Mouse (Mus musculus) heart, adult 2 months (tissue): ENCODE measurements around the gene Lrrc4. TPM values are rescaled to one million over a fixed set of nuclear protein-coding genes. Genes with fewer than 3 reads are reported as not detected.

ENCODE experiments used
- DNase-seq, 2 experiments: peaks; one replicate each; pipeline ENCODE4 v3.0.0; 2021
- H3K27ac ChIP-seq: fragments of 200-600 bp; 2 replicates; pipeline ENCODE4 v1.8.1; 2022
- H3K27me3 ChIP-seq: fragments of 200-500 bp; 2 replicates; pipeline ENCODE4 v1.6.1; 2012; ENCODE audit warnings: mild to moderate bottlenecking, low read length, inconsistent platforms, mixed read lengths; ENCODE audit not compliant: control insufficient read depth, insufficient read depth
- H3K36me3 ChIP-seq: fragments of 200-500 bp; 2 replicates; pipeline ENCODE4 v1.6.1; 2012; ENCODE audit warnings: low read length, inconsistent platforms; ENCODE audit not compliant: control insufficient read depth, insufficient read depth
- H3K4me1 ChIP-seq: fragments of 200-500 bp; 2 replicates; pipeline ENCODE4 v1.6.1; 2011; ENCODE audit warnings: low read length; ENCODE audit not compliant: control insufficient read depth, insufficient read depth
- H3K4me3 ChIP-seq: fragments of 200-600 bp; 2 replicates; pipeline ENCODE4 v1.8.1; 2022
- H3K79me2 ChIP-seq: fragments of 200-500 bp; replicated peaks from 2 replicates; pipeline ENCODE4 v1.6.1; 2012; ENCODE audit warnings: mild to moderate bottlenecking, inconsistent platforms, low read length, moderate library complexity, mixed read lengths; ENCODE audit not compliant: control insufficient read depth, insufficient read depth
- H3K9ac ChIP-seq: fragments of 200-500 bp; 2 replicates; pipeline ENCODE4 v1.6.1; 2012; ENCODE audit warnings: low read depth, mild to moderate bottlenecking, control low read depth, inconsistent platforms, low read length, mixed read lengths
- CTCF ChIP-seq: fragments of 200-600 bp; IDR thresholded peaks from 2 replicates; pipeline ENCODE4 v1.8.1; 2022; ENCODE audit warnings: antibody characterized with exemption, mild to moderate bottlenecking, moderate library complexity
- EP300 ChIP-seq: fragments of 200-500 bp; IDR thresholded peaks from 2 replicates; pipeline ENCODE4 v1.6.1; 2011; ENCODE audit warnings: low read depth, low read length, control low read depth; ENCODE audit not compliant: insufficient read depth
- POLR2A ChIP-seq: fragments of 200-500 bp; IDR thresholded peaks from 2 replicates; pipeline ENCODE4 v1.6.1; 2011; ENCODE audit warnings: mild to moderate bottlenecking, low read depth, low read length, control low read depth; ENCODE audit not compliant: insufficient read depth
- WGBS: fragments of 180-500 bp; shearing (Covaris S2); methylation state at CpG from one replicate; pipeline ENCODE4 v1.1.7; 2018; 5-methylcytosine and 5-hydroxymethylcytosine counted together
- intact Hi-C: fragments of 180-260 bp; cut with DNase I; formaldehyde crosslinking; loops from one replicate; pipeline ENCODE4 v1.15.1; 2025
- polyA plus RNA-seq: library from polyadenylated mRNA; depleted of rRNA; stranded (reverse); fragments of >200 nt; gene quantifications from 2 replicates; pipeline ENCODE4 v1.2.3, GENCODE M21; 2012
- total RNA-seq, 2 experiments: library from RNA; stranded (reverse); gene quantifications; 2 replicates each; pipeline ENCODE4 v1.2.3; 2021

Lrrc4 gene
- total and polyA plus RNA-seq, 3 experiments: 0.43 to 0.68 (median 0.47) TPM

GRCm38 (mm10) chr6:28733884-28734647 lies 97.5 kb downstream of the Lrrc4 start:
- H3K4me1 ChIP-seq: no peaks in the 10 kb centered on the region; the same call in 1 of the 2 replicates
- DNase-seq: no peak
- 84% methylated on average over 5 of the region's 5 CpGs for WGBS

GRCm38 (mm10) chr6:28731246-28731645 lies 100.3 kb downstream of the Lrrc4 start:
- no peaks in the 10 kb centered on the region for H3K27me3 ChIP-seq
- no peaks in the 10 kb centered on the region for H3K79me2 ChIP-seq
- intact Hi-C loops: no loop called here
- no peak overlapping the region for H3K4me3 ChIP-seq
- H3K27ac ChIP-seq: no peak overlapping the region
- 95% methylated on average over 6 of the region's 6 CpGs for WGBS
- no peaks in the 10 kb centered on the region; the same call in 1 of the 2 replicates for H3K4me1 ChIP-seq
- DNase-seq: no peak
- TF ChIP-seq CTCF (no peak), EP300 (no peak), POLR2A (no peak)
- H3K9ac ChIP-seq: no peak overlapping the region
- H3K36me3 ChIP-seq: no peaks in the 10 kb centered on the region

More at GRCm38 (mm10) chr6:28733884-28734647, 97.5 kb downstream of the Lrrc4 start:
- intact Hi-C loops: no loop called here
- no peaks in the 10 kb centered on the region for H3K36me3 ChIP-seq
- H3K9ac ChIP-seq: no peak overlapping the region
- 0 out of 2 replicates have a peak, but pooled peaks cover 1% of the 10 kb centered on the region for H3K79me2 ChIP-seq
- no peak overlapping the region for H3K4me3 ChIP-seq
- no peaks in the 10 kb centered on the region for H3K27me3 ChIP-seq
- no peak overlapping the region for H3K27ac ChIP-seq
- no peak for TF ChIP-seq CTCF
- TF ChIP-seq POLR2A: no peak
- TF ChIP-seq EP300: no peak

- no peak overlapping the region for H3K27ac ChIP-seq
- WGBS: 58% methylated on average over 2 of the region's 2 CpGs
- H3K36me3 ChIP-seq: no peaks in the 10 kb centered on the region
- DNase-seq: no peak
- H3K79me2 ChIP-seq: 0 out of 2 replicates have a peak, but pooled peaks cover 1% of the 10 kb centered on the region
- H3K4me1 ChIP-seq: no peaks in the 10 kb centered on the region; the same call in 1 of the 2 replicates
- no peak for TF ChIP-seq EP300
- TF ChIP-seq CTCF: no peak
- TF ChIP-seq POLR2A: no peak
- intact Hi-C loops: no loop called here
- no peak overlapping the region for H3K4me3 ChIP-seq
- no peaks in the 10 kb centered on the region for H3K27me3 ChIP-seq
- no peak overlapping the region for H3K9ac ChIP-seq
These were observed 101.9 kb downstream of the Lrrc4 start for GRCm38 (mm10) chr6:28729649-28730048.

GRCm38 (mm10) chr6:28729236-28729635 lies 102.3 kb downstream of the Lrrc4 start:
- H3K36me3 ChIP-seq: no peaks in the 10 kb centered on the region
- H3K4me1 ChIP-seq: no peaks in the 10 kb centered on the region; the same call in 1 of the 2 replicates
- WGBS: 46% methylated on average over 3 of the region's 3 CpGs
- H3K27ac ChIP-seq: no peak overlapping the region
- H3K9ac ChIP-seq: no peak overlapping the region
- intact Hi-C loops: no loop called here
- no peak for TF ChIP-seq POLR2A
- TF ChIP-seq CTCF: no peak
- TF ChIP-seq EP300: no peak
- H3K27me3 ChIP-seq: no peaks in the 10 kb centered on the region
- 0 out of 2 replicates have a peak, but pooled peaks cover 1% of the 10 kb centered on the region for H3K79me2 ChIP-seq
- no peak for DNase-seq
- no peak overlapping the region for H3K4me3 ChIP-seq

- Histone ChIP-seq H3K79me2 (0 out of 2 replicates have a peak, but pooled peaks cover 1% of the 10 kb centered on the region), H3K27ac (no peak overlapping the region), H3K4me3 (no peak overlapping the region), H3K27me3 (no peaks in the 10 kb centered on the region), H3K4me1 (no peaks in the 10 kb centered on the region), H3K9ac (no peak overlapping the region), H3K36me3 (no peaks in the 10 kb centered on the region)
- TF ChIP-seq CTCF (no peak), POLR2A (no peak), EP300 (no peak)
- WGBS: 89% methylated on average over 5 of the region's 5 CpGs
- DNase-seq: no peak
- intact Hi-C loops: no loop called here
These were observed 106.8 kb downstream of the Lrrc4 start for GRCm38 (mm10) chr6:28724776-28725175.

- Histone ChIP-seq H3K4me1 (no peaks in the 10 kb centered on the region), H3K27me3 (no peaks in the 10 kb centered on the region), H3K4me3 (no peak overlapping the region), H3K9ac (no peak overlapping the region), H3K79me2 (0 out of 2 replicates have a peak, but pooled peaks cover 1% of the 10 kb centered on the region), H3K36me3 (no peaks in the 10 kb centered on the region), H3K27ac (no peak overlapping the region)
- TF ChIP-seq EP300: no peak
- no peak for TF ChIP-seq POLR2A
- no peak for TF ChIP-seq CTCF
- intact Hi-C loops: no loop called here
- no peak for DNase-seq
- 32% methylated on average over 2 of the region's 2 CpGs for WGBS
These were observed 108.5 kb downstream of the Lrrc4 start for GRCm38 (mm10) chr6:28723059-28723458.
